Mouse (Mus musculus): Measurements from ENCODE around the gene Srp68. TPM values are rescaled to one million over a fixed set of nuclear protein-coding genes. Genes with fewer than 3 reads are reported as not detected.
"Not testable (repeated sequence)": the region's sequence is repeated elsewhere in the genome, so short reads cannot be mapped to it uniquely, and the experiment has no call there.

Gene Srp68
- polyA plus RNA-seq, 1 experiment from 2014 or later, result 110 TPM

- ATAC-seq (ENCODE audit: low FRiP score, low read depth), result no peak
- peak overlapping the region; percentile 62 for H3K4me2 ChIP-seq (replicated peaks)
- no peaks in the 10 kb centered on the region for H3K9me3 ChIP-seq
- WGBS, result 2% methylated on average over 18 of the region's 18 CpGs
- H3K4me3 ChIP-seq, result peak overlapping the region; percentile 42
- H3K27me3 ChIP-seq, result peaks cover 68% of the 10 kb centered on the region
- peak overlapping the region; percentile 56 for H3K9ac ChIP-seq
- no peak overlapping the region for H3K27ac ChIP-seq
- no peaks in the 10 kb centered on the region for H3K36me3 ChIP-seq
- peaks cover 21% of the 10 kb centered on the region for H3K4me1 ChIP-seq
These were observed 7.7 kb upstream of the Srp68 start for GRCm38 (mm10) chr11:116281671-116282070.

- no peak for ATAC-seq (ENCODE audit: low FRiP score, low read depth)
- H3K9me3 ChIP-seq, result no peaks in the 10 kb centered on the region
- peak within 1 kb of the TSS; percentile 62 for H3K4me2 ChIP-seq (replicated peaks)
- H3K36me3 ChIP-seq, result no peaks in the 10 kb centered on the region
- no peak within 1 kb of the TSS for H3K27ac ChIP-seq
- H3K4me1 ChIP-seq, result peaks cover 21% of the 10 kb centered on the region
- peak within 1 kb of the TSS; percentile 56 for H3K9ac ChIP-seq
- H3K27me3 ChIP-seq, result peaks cover 65% of the 10 kb centered on the region
- 6% methylated on average over 48 of the region's 48 CpGs for WGBS
- peak within 1 kb of the TSS; percentile 42 for H3K4me3 ChIP-seq
These were observed 7.0 kb upstream of the Srp68 start, which contains the start of gene Galr2 for GRCm38 (mm10) chr11:116280751-116281663. Galr2 (plus strand) TSS chr11:116280939.

- not testable (repeated sequence) for H3K27ac ChIP-seq; H3K36me3 ChIP-seq; ATAC-seq (ENCODE audit: low FRiP score, low read depth); H3K9me3 ChIP-seq; H3K4me3 ChIP-seq; H3K4me2 ChIP-seq (replicated peaks); H3K9ac ChIP-seq
- 81% methylated on average over 1 of the region's 1 CpGs for WGBS
- Histone ChIP-seq H3K27me3 (peaks cover 27% of the 10 kb centered on the region), H3K4me1 (peaks cover 26% of the 10 kb centered on the region)
These were observed 3.2 kb upstream of the Srp68 start for GRCm38 (mm10) chr11:116277184-116277583.

- peaks cover 33% of the 10 kb centered on the region for H3K36me3 ChIP-seq
- H3K9ac ChIP-seq, result peak overlapping the region; percentile 97
- H3K4me1 ChIP-seq, result peaks cover 23% of the 10 kb centered on the region
- no peaks in the 10 kb centered on the region for H3K27me3 ChIP-seq
- H3K9me3 ChIP-seq, result no peaks in the 10 kb centered on the region
- ATAC-seq (ENCODE audit: low FRiP score, low read depth), result peak; percentile 38; the same call in 1 of the 2 replicates
- H3K27ac ChIP-seq, result peak overlapping the region; percentile 28; the same call in 1 of the 2 replicates
- under 1% methylated on average over 39 of the region's 39 CpGs for WGBS
- peak overlapping the region; percentile 98 for H3K4me3 ChIP-seq
- peak overlapping the region; percentile 89 for H3K4me2 ChIP-seq (replicated peaks)
These were observed 460 bp downstream of the Srp68 start for GRCm38 (mm10) chr11:116273469-116274044.

GRCm38 (mm10) chr11:116272589-116273468 lies 1.2 kb downstream of the Srp68 start:
- no peak overlapping the region for H3K27ac ChIP-seq

GRCm38 (mm10) chr11:116269560-116269959 lies 4.5 kb downstream of the Srp68 start:
- WGBS, result 90% methylated on average over 8 of the region's 8 CpGs
- peaks cover 20% of the 10 kb centered on the region for H3K4me1 ChIP-seq

More at GRCm38 (mm10) chr11:116272589-116273468, 1.2 kb downstream of the Srp68 start:
- Histone ChIP-seq H3K4me3 (peak overlapping the region; percentile 98), H3K9ac (peak overlapping the region; percentile 97), H3K4me1 (peaks cover 23% of the 10 kb centered on the region), H3K9me3 (no peaks in the 10 kb centered on the region), H3K27me3 (no peaks in the 10 kb centered on the region), H3K4me2 (replicated peaks) (peak overlapping the region; percentile 89), H3K36me3 (peaks cover 40% of the 10 kb centered on the region)
- WGBS, result 46% methylated on average over 12 of the region's 12 CpGs
- no peak for ATAC-seq (ENCODE audit: low FRiP score, low read depth)

GRCm38 (mm10) chr11:116268313-116268712 lies 5.7 kb downstream of the Srp68 start:
- Histone ChIP-seq H3K4me2 (replicated peaks) (no peak overlapping the region), H3K4me1 (peaks cover 17% of the 10 kb centered on the region), H3K27me3 (no peaks in the 10 kb centered on the region), H3K27ac (no peak overlapping the region), H3K9me3 (no peaks in the 10 kb centered on the region), H3K36me3 (peaks cover 83% of the 10 kb centered on the region), H3K4me3 (no peak overlapping the region), H3K9ac (no peak overlapping the region)
- ATAC-seq (ENCODE audit: low FRiP score, low read depth), result no peak
- 91% methylated on average over 6 of the region's 6 CpGs for WGBS

More at GRCm38 (mm10) chr11:116269560-116269959, 4.5 kb downstream of the Srp68 start:
- Histone ChIP-seq H3K27me3 (no peaks in the 10 kb centered on the region), H3K36me3 (peaks cover 71% of the 10 kb centered on the region), H3K4me2 (replicated peaks) (no peak overlapping the region), H3K9ac (no peak overlapping the region), H3K4me3 (no peak overlapping the region), H3K9me3 (no peaks in the 10 kb centered on the region), H3K27ac (no peak overlapping the region)
- no peak for ATAC-seq (ENCODE audit: low FRiP score, low read depth)

GRCm38 (mm10) chr11:116267637-116268036 lies 6.4 kb downstream of the Srp68 start:
- no peak overlapping the region for H3K4me2 ChIP-seq (replicated peaks)
- H3K27me3 ChIP-seq, result no peaks in the 10 kb centered on the region
- H3K9me3 ChIP-seq, result no peaks in the 10 kb centered on the region
- 86% methylated on average over 8 of the region's 8 CpGs for WGBS
- no peak overlapping the region for H3K4me3 ChIP-seq
- no peak for ATAC-seq (ENCODE audit: low FRiP score, low read depth)
- H3K9ac ChIP-seq, result no peak overlapping the region
- H3K36me3 ChIP-seq, result peaks cover 90% of the 10 kb centered on the region
- H3K27ac ChIP-seq, result no peak overlapping the region
- peaks cover 12% of the 10 kb centered on the region for H3K4me1 ChIP-seq

- 91% methylated on average over 4 of the region's 4 CpGs for WGBS
- peaks cover 97% of the 10 kb centered on the region for H3K36me3 ChIP-seq
- no peaks in the 10 kb centered on the region for H3K27me3 ChIP-seq
- H3K4me3 ChIP-seq, result no peak overlapping the region
- H3K27ac ChIP-seq, result no peak overlapping the region
- H3K9me3 ChIP-seq, result no peaks in the 10 kb centered on the region
- ATAC-seq (ENCODE audit: low FRiP score, low read depth), result no peak
- no peak overlapping the region for H3K4me2 ChIP-seq (replicated peaks)
- H3K9ac ChIP-seq, result no peak overlapping the region
- no peaks in the 10 kb centered on the region for H3K4me1 ChIP-seq
These were observed 8.2 kb downstream of the Srp68 start for GRCm38 (mm10) chr11:116265850-116266249.

GRCm38 (mm10) chr11:116265352-116265751 lies 8.7 kb downstream of the Srp68 start:
- ATAC-seq (ENCODE audit: low FRiP score, low read depth), result no peak
- Histone ChIP-seq H3K4me3 (no peak overlapping the region), H3K4me2 (replicated peaks) (no peak overlapping the region), H3K4me1 (no peaks in the 10 kb centered on the region), H3K36me3 (peaks cover 97% of the 10 kb centered on the region), H3K27ac (no peak overlapping the region), H3K9ac (no peak overlapping the region), H3K27me3 (no peaks in the 10 kb centered on the region), H3K9me3 (no peaks in the 10 kb centered on the region)
- 92% methylated on average over 11 of the region's 11 CpGs for whole genome bisulfite sequencing

- H3K27me3 ChIP-seq, result no peaks in the 10 kb centered on the region
- H3K9ac ChIP-seq, result 0 out of 2 replicates have a peak overlapping the region, but pooled peaks have one; percentile 6
- no peak for ATAC-seq (ENCODE audit: low FRiP score, low read depth)
- no peaks in the 10 kb centered on the region for H3K9me3 ChIP-seq
- no peaks in the 10 kb centered on the region for H3K4me1 ChIP-seq
- peaks cover 98% of the 10 kb centered on the region for H3K36me3 ChIP-seq
- no peak overlapping the region for H3K4me3 ChIP-seq
- H3K4me2 ChIP-seq (replicated peaks), result no peak overlapping the region
- no peak overlapping the region for H3K27ac ChIP-seq
- 80% methylated on average over 7 of the region's 7 CpGs for WGBS
These were observed 13.8 kb downstream of the Srp68 start for GRCm38 (mm10) chr11:116260259-116260658.
